Mouse (Mus musculus): ENCODE measurements around the gene Dus2.

DNA sequence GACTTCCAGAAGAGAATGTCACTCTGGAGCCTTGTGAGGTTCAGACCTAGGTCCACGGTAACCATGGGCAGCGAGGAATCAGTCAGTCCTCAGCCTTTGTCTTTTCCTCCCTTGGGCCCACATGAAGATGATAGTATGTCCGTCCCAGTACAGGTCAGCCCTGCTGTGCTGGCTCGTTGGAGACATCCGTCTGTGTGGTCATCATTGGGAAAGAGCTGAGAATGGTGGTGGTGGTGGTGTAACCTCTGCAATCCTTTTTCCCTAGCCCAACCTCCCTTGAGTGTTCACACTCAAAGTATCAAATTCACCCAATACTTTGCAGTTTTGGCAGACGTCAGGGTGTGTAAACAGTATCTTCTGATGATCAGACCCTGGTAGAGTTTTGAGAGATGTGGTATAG, 58.7 kb downstream of the Dus2 start:
- TF ChIP-seq POLR2A (IDR thresholded peaks at IDR 0.05; ENCODE audit: insufficient read length, low read depth) (no peak), MYOG (IDR thresholded peaks at IDR 0.05; ENCODE audit: control insufficient read depth in 1 of 3, insufficient read depth in 1 of 3, insufficient read length in 2 of 3, low read depth in 2 of 3) (no peak), POLR2AphosphoS2 (IDR thresholded peaks at IDR 0.05; ENCODE audit: insufficient read length, low read depth) (no peak), USF1 (IDR thresholded peaks at IDR 0.05; ENCODE audit: low read depth) (no peak), MAX (IDR thresholded peaks at IDR 0.05; ENCODE audit: low read depth) (no peak), CEBPB (IDR thresholded peaks at IDR 0.05; ENCODE audit: insufficient read depth, poor library complexity, severe bottlenecking) (no peak), E2F4 (IDR thresholded peaks at IDR 0.05; ENCODE audit: insufficient read depth) (no peak), TCF12 (IDR thresholded peaks at IDR 0.05; ENCODE audit: insufficient read depth, poor library complexity, severe bottlenecking) (no peak), MYOD1 (IDR thresholded peaks at IDR 0.05; ENCODE audit: control insufficient read depth in 1 of 3, insufficient read length in 2 of 3, low read depth in 2 of 3) (no peak), REST (IDR thresholded peaks at IDR 0.05; ENCODE audit: insufficient read depth, insufficient read length) (no peak)

Measured in myocyte (in vitro differentiated cells).